Mouse (Mus musculus) retina, postnatal 7 days (tissue): ENCODE results near the gene Camta1.

Experiments
- DNase-seq: peaks from one replicate; pipeline ENCODE4 v3.0.0-alpha.2; 2012; ENCODE audit warnings: low read depth, low spot score

The Camta1 gene

DNA sequence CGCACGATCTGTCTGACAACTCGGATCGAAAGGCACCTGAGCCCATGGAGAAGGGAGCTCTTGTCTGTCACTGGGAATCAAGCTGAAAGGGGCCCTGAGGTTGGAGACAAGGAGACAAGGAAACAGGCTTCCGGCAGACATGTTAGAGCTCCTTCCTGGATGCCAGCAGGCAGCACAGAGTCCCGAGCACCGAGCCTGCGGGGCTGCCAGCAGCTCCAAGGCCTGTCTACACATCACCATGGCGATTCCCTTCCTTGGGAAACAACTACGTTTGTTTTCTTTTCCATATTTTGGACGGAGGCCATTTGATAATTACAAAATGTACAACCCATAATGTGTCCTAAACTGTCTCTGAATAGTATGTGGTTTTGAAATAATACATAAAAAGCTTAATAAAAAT, 122.8 kb downstream of the Camta1 start:
- no peak for DNase-seq

- no peak for DNase-seq
These were observed 123.4 kb downstream of the Camta1 start for GRCm38 (mm10) chr4:151738280-151738679.

- no peak for DNase-seq
These were observed 129.0 kb downstream of the Camta1 start for GRCm38 (mm10) chr4:151732668-151733067.

GRCm38 (mm10) chr4:151730037-151730759, 131.5 kb downstream of the Camta1 start:
- no peak for DNase-seq

DNA sequence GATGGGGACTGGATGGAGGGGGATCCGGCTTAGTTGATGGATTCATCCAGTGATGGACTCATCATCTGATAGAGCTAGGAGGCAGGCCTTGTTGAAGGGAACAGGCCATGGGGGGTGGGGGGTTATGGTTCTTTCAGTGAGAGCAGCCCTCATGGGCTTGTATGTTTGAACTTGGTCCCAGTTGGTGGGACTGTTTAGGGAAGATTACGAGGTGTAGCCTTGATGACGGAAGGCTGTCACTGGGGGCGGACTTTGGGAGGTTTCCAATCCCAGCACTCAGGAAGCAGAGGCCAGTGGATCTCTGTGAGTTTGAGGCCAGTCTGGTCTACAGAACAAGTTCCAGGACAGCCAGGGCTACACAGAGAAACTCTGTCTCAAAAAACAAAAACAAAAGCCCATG, 132.6 kb downstream of the Camta1 start:
- no peak for DNase-seq

DNA sequence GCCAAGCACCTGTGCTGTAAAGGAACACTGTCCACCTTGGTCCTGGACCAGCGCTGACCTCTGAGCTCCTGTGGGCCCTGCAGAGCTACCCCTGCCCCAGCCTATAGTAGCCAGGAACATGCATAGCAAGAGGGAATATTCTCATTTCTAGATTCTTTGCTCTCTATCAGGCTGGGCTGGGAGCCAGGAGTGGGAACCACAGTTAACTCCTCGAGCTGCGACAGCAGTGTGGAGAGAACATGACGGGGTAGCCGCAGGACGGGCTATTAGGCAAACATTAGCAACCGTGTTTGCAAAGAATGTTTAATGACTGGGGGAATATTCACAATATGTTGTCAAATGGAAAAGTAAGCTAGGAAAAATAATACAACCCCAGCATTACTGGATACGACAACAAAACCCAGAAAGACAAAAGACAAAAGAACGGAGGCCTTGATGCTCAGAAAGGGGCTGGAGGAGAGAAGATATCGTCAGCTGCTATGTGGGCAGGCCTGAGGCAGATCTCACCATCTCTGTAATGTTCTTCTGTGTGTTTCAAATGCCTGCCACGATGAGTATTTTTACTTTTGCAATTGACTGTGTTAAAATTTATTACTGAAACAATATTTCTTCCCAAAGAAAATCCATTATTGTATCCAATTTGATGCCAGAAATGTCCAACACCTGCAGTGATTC, 133.1 kb downstream of the Camta1 start:
- no peak for DNase-seq

DNA sequence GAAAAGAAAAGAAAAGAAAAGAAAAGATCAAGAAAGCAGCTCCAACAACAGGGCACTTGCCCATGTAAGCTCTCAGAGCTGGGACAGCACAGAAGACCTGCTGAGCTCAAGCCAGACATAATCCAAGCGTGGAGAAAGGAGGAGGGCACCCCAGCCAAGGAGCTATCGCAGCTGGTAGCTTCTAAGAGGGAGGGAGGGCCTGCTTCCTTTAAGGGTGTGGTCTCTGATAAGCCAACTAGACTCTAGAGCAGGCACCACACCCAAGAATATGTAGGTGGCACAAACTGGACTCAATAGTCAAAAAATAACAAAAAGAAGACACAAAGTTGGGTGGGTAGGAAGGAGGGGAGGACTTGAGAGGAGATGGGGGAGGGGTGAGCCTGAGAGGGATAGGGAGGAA, 135.3 kb downstream of the Camta1 start:
- no peak for DNase-seq

- no peak for DNase-seq
These were observed 136.8 kb downstream of the Camta1 start for GRCm38 (mm10) chr4:151724897-151725296.

GRCm38 (mm10) chr4:151720722-151721467, 140.8 kb downstream of the Camta1 start:
- no peak for DNase-seq

GRCm38 (mm10) chr4:151718866-151719475, 142.7 kb downstream of the Camta1 start:
- no peak for DNase-seq

DNA sequence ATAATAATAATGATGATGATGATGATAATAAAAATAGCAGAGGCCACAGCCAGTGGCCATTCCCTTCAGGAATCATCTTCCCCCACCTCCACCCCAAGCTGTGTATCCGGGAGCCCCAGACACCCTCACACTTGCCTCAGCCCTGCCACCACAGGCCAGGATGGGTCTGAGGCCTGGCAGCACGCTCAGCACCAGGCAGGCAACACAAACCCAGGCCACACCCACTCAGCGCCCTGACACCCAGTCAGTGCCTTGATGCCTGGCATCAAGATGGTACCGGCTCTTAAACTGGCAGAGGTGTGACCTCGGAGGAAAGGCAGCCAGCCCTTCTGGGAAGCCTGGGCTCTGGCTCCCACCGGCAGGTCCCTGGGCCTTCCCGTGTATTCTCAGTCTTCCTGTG, 143.8 kb downstream of the Camta1 start:
- DNase-seq, result no peak

DNA sequence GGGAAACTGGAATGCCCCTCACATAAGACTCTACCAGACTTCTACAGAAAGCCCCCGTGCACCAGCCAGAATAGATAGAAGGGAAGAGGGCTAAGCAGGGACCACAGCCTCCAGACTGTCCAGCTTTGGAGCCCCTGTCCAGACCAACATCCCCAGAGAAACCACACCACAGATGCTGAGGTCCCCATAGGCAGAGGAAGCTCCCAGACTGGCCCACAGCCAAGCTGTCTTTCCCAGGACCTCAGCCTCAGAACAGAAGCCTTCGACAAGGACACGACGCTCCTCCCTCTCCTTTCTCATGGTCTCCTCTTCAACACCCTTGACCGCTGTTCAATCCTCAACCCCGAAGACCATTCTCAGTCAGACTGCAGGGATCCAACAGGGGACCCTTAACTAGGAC, 148.0 kb downstream of the Camta1 start:
- DNase-seq, result no peak

DNA sequence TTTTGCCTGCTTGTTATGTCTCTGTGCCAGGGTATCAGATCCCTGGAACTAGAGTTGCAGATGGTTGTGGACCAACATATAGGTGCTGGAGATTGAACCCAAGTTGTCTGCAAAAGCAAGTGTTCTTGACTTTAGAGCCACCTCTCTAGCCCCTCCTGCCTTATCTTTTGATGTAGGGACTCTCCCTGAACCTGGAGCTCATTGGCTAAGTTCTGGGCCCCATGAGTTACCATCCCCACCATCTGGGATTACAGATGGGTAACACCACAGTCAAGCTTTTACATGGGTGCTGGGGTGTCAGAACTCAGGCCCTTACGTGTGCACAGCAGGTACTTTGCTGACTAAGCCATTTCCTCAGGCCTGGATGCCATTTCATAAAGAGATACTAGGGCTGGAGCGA, 150.3 kb downstream of the Camta1 start:
- no peak for DNase-seq

- no peak for DNase-seq
These were observed 151.2 kb downstream of the Camta1 start for GRCm38 (mm10) chr4:151710522-151710921.

DNA sequence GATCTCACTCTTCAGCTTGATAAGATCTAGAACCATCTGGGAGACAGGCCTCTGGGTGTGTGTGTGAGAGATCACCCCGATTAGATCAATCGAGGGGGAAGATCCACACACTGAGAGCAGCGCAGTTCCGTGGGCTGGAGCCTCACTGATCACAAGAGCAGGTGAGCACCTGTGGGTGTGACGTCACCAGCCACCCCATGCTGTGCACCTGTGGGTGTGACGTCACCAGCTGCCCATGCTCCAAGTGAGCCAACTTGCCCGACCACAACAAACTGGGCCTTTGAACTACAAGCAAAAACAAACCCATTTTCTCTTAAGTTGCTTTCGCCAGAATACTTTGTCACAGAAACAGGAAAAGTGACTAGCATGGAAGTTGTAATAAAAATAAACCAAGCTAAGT, 152.4 kb downstream of the Camta1 start:
- DNase-seq, result no peak

DNA sequence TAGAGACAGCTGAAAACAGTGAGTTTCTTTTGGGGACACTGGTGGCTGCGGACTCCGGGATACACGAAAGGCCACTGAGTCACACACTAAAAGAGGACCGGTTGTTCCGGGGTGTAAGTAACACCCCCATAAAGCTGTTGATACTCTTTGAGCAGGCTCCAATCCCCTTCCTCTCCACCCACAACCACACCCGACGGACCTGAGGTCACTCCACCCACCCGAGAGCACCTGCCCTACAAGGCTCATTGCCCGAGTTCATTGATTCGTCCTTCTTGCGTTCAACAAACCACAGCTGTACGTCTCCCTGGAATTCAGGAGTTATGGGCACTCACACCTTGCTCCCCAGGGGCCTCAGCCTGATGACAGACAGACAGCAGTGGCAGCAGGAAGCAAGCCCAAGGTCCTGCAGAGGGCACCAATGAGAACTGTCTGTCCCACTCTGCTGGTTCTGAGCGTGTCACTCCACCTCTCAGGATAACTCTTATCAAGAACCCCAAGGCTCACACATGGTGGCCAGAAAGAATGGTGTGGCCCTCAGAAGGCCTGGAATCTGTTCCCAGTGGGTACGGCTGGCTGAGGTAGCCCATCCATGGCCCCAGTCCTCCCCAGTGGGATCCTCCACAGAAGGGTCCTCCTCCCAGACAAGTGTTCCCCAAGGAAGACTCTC, 158.5 kb downstream of the Camta1 start:
- DNase-seq, result no peak

DNA sequence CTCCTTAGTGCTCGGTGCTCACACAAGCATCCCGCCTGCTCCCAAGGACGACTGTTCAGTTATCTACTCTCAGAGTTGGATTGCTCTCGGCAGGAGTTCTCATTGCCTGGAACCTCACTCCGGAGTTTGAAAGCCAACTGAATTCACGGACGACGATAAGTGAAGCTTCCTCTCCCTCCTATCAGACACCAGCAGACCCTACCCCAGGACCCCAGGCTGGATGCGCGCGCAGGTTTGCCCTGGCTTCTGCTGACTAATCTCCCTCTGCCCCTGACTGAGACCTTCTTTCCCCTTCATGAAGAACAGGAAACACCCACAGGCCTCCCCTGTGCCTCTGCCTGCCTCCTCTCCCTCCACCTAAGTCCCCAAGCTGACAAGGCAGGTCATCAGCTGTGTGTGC, 159.2 kb downstream of the Camta1 start:
- no peak for DNase-seq

- DNase-seq, result no peak
These were observed 165.7 kb downstream of the Camta1 start for GRCm38 (mm10) chr4:151695984-151696383.

GRCm38 (mm10) chr4:151694531-151694930, 167.1 kb downstream of the Camta1 start:
- no peak for DNase-seq

- DNase-seq, result no peak
These were observed 167.6 kb downstream of the Camta1 start for GRCm38 (mm10) chr4:151694047-151694446.

GRCm38 (mm10) chr4:151690041-151690440, 171.6 kb downstream of the Camta1 start:
- DNase-seq, result no peak

- DNase-seq, result no peak
These were observed 173.5 kb downstream of the Camta1 start for GRCm38 (mm10) chr4:151688206-151688605.
